Mouse (Mus musculus) heart, postnatal 25 days (tissue): ENCODE results near the gene Abcc12. TPM values are rescaled to one million over a fixed set of nuclear protein-coding genes. Genes with fewer than 3 reads are reported as not detected.

Experiments
- DNase-seq: peaks from one replicate; pipeline ENCODE4 v3.0.0; 2022; ENCODE audit warnings: low spot score
- intact Hi-C: fragments of 180-260 bp; cut with DNase I; formaldehyde crosslinking; loops from one replicate; pipeline ENCODE4 v1.15.1; 2025
- microRNA-seq: library from miRNA; unstranded; fragments of <30 nt; microRNA quantifications from one replicate; pipeline ENCODE4 v1.2.0, GENCODE M21; 2022
- total RNA-seq, 2 experiments: library from RNA; stranded (reverse); gene quantifications; 2 replicates each; pipeline ENCODE4 v1.2.3; 2021

The Abcc12 gene
- total RNA-seq, 2 experiments from 2014 or later, result not detected

GRCm38 (mm10) chr8:86443744-86444143, 136.7 kb downstream of the Abcc12 start:
- DNase-seq, result no peak
- intact Hi-C loops, result no loop called here

DNA sequence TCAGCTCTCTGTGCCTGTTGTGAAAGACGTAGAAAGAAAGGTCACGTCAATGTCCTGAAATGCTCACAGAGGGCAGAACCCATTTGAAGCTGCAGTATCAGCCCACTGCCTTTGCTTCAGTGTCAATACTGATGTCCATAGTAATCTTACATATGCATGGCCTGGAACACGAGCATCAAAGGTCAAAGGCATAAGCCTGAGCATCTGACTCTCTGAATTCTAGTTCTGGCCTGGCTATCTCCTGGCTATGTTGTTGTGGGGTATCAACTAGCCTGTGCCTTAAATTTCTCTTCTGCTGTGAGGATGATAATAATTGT, 141.5 kb downstream of the Abcc12 start:
- DNase-seq, result no peak
- intact Hi-C loops, result no loop called here

- DNase-seq, result no peak
- intact Hi-C loops, result no loop called here
Observed at GRCm38 (mm10) chr8:86438133-86438982, 142.1 kb downstream of the Abcc12 start.

GRCm38 (mm10) chr8:86437418-86437817, 143.1 kb downstream of the Abcc12 start:
- intact Hi-C loops, result no loop called here
- DNase-seq, result no peak

Small RNA genes within 50 kb of the gene (microRNA-seq; reads per million reads assigned to microRNA genes)
- not detected for gene Gm44348

Other genes starting within 250 kb of the Abcc12 start
- 10 to 100 TPM; 74.9 to 75.2 TPM for gene Lonp2, start 43.4 kb upstream of the Abcc12 start, total RNA-seq
- gene Gm10638, start 165.0 kb upstream of the Abcc12 start, total RNA-seq, result 1 to 10 TPM; 2.1 to 3.0 TPM
- gene Siah1a, start 165.2 kb upstream of the Abcc12 start, total RNA-seq, result 10 to 100 TPM; 14.9 to 15.6 TPM